Mouse (Mus musculus): ENCODE measurements at regions not wholly inside any gene's neighbourhood (a gene's known extent, or its start where the extent isn't known, plus 50 kb on each side); places are given as distances from the start of the nearest gene placed in this dataset.
A peak's percentile ranks its signal among the peaks of the same experiment; 100 is the strongest.

GRCm38 (mm10) chr15:59954345-59954744, 62.1 kb downstream of the 4933412E24Rik start:
- peak; percentile 30 for DNase-seq

DNA sequence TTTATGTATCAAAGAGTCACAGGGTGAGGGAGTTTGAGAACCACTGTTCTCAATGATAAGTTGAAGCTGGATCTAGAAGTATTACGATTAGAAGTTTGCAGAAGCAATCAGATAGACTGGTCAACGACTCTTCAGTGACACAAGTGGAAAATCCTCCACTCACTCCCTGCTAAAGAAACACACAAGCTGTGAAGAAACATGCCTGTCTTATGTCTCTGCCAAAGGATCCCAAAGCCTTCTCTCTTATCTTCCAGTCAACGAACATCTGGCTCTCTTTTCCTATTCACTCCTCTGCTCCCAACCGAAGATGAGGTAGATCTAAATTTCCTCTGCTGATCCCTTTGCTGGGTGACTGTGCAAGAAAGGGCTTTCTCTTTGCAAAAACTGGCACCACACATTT, 62.6 kb downstream of the 4933412E24Rik start:
- no peak for DNase-seq

GRCm38 (mm10) chr15:59950617-59951216, 65.7 kb downstream of the 4933412E24Rik start:
- DNase-seq = no peak

- no peak for DNase-seq
Measured at GRCm38 (mm10) chr15:59945208-59945607, 71.2 kb downstream of the 4933412E24Rik start.

DNA sequence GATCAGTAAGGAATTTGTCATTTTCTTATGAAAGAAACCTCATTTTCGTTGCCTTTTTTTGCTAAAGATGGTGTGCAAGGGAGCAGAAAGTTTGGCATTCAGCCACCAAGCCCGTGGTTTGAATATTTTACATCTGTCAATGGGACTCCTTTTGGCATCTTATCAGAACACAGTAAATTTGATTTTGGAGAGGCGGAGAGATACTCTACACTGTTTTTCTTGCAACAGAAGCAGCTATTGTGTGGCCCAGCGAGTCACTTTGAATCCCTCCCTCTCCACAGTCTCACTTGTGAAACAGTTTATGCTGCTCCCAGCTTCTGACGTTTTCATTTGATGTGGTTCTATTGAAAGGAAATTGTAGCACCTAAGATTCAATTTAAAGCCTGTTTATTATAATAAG, 79.9 kb downstream of the 4933412E24Rik start:
- DNase-seq = no peak

GRCm38 (mm10) chr15:59913860-59914259, 102.6 kb downstream of the 4933412E24Rik start:
- DNase-seq = no peak

DNA sequence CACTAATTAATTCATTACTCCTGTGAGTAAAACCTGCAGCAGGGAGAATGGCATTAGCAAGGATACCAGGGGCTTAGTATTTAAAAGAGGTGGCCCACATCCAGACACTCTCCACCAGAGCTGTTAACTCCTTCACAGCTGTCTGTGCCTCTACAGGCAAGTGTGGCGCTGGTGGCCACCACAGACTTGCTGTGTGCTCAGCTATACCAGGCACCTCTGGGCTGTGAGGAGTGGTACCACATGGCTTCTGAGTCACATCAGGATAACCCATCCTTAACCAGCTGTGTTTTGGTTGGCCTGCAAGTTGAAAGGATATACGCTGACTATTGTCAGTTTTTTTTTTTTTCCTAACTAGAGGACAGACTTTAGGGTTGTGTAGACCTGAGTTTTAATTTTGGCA, 108.1 kb downstream of the 4933412E24Rik start:
- no peak for DNase-seq

- DNase-seq = no peak
Measured at GRCm38 (mm10) chr15:59905832-59906797, 110.3 kb downstream of the 4933412E24Rik start.

DNA sequence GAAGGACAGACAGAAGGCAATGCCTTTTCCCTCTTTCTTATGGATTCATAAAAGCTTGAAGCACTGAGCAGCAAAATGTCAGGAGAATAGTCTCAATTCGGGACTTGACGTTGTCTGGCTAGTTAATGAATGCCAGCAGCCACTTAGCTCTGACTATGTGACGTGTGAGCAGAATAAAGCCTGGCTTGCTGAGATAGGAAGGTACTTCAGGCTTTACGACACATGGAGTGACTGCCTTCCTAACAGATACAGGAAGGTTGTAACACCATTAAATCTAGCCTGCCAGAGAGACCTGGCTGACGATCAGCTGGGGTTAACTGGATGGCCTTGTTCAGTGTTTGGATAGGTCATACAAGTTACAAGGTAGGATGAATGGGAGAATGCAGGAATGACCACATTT, 111.7 kb downstream of the 4933412E24Rik start:
- DNase-seq = no peak

GRCm38 (mm10) chr15:59888996-59889395, 127.4 kb downstream of the 4933412E24Rik start:
- no peak for DNase-seq

- no peak for DNase-seq
Measured at GRCm38 (mm10) chr15:59888131-59888459, 128.3 kb downstream of the 4933412E24Rik start.

DNA sequence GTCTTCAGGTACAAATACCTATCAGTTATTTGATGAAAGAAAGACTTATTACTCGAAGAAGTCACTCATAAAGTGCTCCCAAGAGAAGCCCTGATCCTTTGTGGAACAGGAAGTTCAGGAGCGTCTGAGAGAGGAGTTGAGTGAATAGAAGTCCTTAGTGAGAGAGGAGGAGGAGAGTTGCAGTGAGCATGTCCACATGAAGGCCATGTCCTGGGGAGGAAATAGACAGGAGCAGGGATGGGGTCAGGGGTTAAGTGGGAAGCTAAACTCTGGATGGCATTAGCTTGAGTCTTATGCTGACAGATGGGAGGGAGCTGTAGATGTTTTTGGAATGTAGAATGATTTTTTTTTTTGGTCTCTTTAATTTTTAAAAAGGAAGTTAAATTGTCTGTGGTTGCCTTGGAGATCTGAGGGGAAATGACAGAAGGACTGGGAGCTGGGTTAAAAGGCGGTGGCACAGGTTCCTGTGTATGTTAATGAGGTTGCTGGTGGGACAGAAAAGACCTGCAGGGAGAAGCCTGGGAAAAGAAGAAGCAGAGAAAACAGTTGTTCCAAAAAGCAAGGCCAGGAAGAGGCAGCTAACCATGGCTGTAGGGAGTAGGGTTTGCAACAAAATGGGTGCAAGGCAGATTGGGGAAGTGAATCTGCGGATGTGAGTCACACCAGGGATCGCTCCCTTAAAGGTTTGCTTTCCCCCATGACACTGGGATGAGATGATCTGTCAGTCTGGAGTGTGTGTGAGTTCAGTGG, 128.9 kb downstream of the 4933412E24Rik start:
- DNase-seq = no peak

- DNase-seq = no peak
Measured at GRCm38 (mm10) chr15:59886036-59886435, 130.4 kb downstream of the 4933412E24Rik start.

GRCm38 (mm10) chr15:59882444-59882843, 134.0 kb downstream of the 4933412E24Rik start:
- no peak for DNase-seq

GRCm38 (mm10) chr15:59880426-59880825, 136.0 kb downstream of the 4933412E24Rik start:
- DNase-seq = no peak

- DNase-seq = no peak
Measured at GRCm38 (mm10) chr15:59879311-59879710, 137.1 kb downstream of the 4933412E24Rik start.

- DNase-seq = no peak
Measured at GRCm38 (mm10) chr15:59876279-59876742, 140.1 kb downstream of the 4933412E24Rik start.

DNA sequence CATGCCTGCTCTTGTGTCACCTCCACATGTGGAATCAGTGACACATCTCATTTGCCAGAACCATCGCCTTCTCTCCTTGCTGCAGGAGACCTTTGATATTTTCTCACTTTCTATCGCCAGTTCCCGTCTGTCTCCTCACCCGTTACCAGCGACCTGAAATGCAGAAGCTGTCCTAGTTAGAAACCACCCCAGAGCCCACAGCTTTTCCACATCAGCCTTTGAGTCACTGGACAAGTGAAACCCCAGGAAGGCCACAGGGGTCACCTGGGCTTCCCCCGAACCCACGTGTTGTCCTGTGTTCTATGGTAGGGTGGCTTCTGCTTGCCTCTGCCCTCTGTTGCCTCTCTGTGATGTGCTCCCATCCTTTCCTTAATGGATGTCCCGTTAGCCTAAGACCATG, 149.7 kb downstream of the 4933412E24Rik start:
- no peak for DNase-seq

GRCm38 (mm10) chr15:59864746-59865499, 151.5 kb downstream of the 4933412E24Rik start:
- no peak for DNase-seq

- no peak for DNase-seq
Measured at GRCm38 (mm10) chr15:59852271-59853000, 164.0 kb downstream of the 4933412E24Rik start.

DNA sequence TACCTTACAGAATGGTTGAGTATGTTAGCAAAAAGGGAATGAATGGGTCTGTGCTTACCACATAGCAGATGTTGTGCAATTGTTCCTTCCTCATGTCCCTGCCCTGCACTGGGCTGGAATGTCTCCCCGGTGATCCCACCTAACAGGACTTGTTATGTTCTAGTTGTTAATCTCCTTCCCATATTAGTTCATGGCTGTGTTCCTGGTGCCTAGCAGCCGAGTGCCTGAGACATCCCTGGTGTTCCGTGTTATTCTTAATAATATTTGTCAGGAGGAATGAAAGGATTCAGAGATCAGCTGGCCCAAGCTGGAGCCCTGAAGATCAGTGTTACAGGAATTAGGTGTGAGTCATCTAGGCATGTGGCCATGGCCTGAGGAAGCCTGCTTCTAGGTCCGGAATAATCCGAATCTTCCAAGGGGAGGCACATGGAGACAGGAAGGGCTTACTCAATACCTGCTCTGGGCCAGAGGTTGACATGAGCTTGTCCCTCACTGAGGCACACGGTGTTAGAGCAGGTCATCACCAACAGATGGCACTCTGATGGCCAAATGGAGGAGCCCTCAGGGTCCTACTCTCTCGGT, 171.2 kb downstream of the 4933412E24Rik start:
- DNase-seq = no peak

DNA sequence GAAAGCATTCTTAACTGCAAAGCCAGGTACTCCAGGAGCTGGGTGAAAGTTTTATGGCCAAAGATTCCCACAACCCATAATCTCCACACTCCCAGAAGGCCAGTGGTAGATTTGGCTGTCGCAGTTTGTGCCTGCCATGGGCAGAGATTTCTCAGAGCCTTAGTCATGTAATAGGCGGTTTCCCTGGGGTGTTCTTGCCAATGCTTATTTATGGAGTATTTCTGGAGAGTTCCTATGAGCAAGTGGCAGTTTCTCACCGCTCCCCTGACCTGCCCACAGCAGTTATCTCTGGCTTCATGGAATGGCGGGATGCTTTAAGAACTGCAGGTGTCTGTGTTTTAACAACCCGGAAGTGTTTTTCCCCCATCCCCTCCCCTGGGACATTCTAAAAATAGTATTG, 179.8 kb downstream of the 4933412E24Rik start:
- DNase-seq = no peak

Measured in cerebellum, adult 9-11 months (tissue).